Mouse (Mus musculus): Measurements from ENCODE around the gene Spag5.
"Not testable (repeated sequence)": the region's sequence is repeated elsewhere in the genome, so short reads cannot be mapped to it uniquely, and the experiment has no call there.

Spag5 gene

GRCm38 (mm10) chr11:78301357-78302084 is at the start of gene Spag5:
Spag5 (plus strand) TSS chr11:78301529.
- DNase-seq (ENCODE audit: low spot score) = peak; percentile 89

DNA sequence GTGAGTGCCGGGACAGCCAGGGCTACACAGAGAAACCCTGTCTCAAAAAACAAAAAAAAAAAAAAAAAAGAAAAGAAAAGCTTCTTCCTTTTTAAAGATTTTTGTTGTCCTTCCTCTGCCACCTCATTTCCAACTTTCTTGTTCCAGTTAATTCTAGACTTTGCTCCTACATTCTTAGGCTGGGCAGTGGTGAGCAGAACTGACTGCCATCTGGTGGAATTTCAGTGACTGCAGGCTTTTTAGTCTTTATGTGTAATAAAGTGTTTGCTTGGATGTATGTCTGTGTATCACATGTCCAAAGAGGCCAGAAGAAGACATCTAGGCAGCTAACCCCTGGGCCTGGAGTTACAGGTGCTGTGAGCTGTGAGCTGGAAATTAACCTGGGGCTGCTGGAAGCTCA is 44.7 kb upstream of the Spag5 start:
- no peak for DNase-seq (ENCODE audit: low spot score)

DNA sequence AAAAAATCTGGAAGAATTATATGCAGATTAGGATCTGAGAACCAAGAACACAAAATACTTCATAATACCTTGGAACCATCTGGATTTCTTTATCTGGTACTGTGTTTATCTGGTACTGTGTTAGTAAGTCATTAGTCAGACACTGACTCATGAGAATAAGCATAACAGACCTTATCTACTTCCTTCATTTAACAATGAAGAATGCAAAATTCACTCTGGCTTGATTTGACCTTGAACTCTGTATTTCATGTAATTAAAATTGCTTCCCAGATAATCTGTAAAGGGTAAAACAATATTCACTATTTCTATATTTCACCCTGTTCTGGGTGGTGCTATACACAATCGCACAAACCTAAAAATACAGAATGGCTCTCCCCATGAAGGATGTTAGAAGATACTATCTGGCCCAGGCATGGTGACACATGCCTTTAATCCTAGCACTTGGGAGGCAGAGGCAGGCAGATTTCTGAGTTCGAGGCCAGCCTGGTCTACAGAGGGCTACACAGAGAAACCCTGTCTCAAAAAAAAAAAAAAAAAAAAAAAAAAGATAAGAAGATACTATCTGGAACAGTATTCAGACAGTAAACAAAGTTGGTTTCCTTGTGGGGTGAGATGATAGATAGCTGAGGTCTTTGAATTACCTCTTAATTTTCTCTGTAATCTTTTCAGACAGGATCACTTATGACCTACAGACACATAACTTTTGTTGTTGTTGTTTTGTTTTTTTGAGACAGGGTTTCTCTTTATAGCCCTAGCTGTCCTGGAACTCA is 40.7 kb upstream of the Spag5 start:
- DNase-seq (ENCODE audit: low spot score) = no peak

GRCm38 (mm10) chr11:78261380-78262352 is 39.7 kb upstream of the Spag5 start, which contains the start of gene 2610507B11Rik:
2610507B11Rik (plus strand) TSS chr11:78261752.
- DNase-seq (ENCODE audit: low spot score) = peak; percentile 94

DNA sequence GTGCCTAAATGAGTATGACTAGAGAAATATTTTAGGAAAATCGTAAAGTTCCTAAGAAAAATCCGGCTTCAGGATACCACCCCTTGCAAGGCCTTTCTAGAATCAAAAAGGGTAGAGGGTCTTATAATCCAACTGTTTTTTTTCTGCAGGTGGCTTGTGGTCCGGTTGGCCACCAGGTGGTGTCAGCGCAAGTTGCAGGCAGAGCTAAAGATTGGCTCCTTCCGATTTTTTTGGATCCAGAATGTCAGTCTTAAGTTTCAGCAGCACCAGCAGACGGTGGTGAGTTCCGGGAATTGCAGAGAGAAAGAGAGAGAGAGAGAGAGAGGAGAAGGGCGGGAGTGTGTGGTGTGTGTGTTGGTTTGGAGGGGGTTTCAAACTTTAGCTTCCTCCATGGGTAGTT is 38.8 kb upstream of the Spag5 start:
- peak; percentile 53 for DNase-seq (ENCODE audit: low spot score)

DNA sequence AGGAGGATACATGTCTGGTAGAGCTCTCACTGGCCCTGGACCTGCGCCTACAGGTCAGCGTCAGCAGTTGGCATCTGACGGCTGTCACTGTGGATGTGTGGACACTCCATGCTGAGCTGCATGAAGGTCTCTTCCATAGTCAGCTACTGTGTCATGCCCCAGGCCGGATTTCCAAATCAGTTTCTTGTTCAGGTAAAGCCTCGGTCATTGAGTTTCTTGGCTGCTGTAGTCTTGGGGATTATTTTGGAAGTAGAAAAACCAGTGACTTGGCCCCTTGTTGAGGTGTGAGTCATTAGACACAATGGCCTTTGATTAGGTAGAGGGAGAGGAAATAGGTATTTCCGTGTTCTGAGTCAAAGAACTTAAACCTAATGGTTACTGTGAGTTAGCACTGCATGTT is 35.8 kb upstream of the Spag5 start:
- no peak for DNase-seq (ENCODE audit: low spot score)

- DNase-seq (ENCODE audit: low spot score) = no peak
Observed at GRCm38 (mm10) chr11:78271986-78272385, 29.3 kb upstream of the Spag5 start.

DNA sequence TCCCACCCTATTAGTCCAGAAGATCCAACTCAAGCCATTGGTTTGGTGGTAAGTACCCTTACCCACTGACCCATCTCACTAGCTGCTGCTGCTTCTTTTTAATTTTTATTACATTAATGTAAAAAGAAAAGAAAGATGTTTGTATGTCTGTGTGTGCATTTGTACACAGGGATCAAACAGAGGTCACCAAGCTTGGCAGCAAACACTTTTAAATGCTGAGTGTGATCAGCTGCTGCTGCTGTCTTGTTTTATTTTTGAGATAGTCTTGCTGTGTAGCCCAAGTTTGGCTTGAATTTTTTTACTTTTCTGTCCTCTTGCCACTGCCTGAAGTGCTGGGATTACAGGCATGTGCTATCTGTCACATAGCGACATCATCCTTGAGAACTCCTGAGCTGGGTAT is 25.7 kb upstream of the Spag5 start:
- DNase-seq (ENCODE audit: low spot score) = no peak

GRCm38 (mm10) chr11:78276169-78276568 is 25.2 kb upstream of the Spag5 start:
- not testable (repeated sequence) for DNase-seq (ENCODE audit: low spot score)

DNA sequence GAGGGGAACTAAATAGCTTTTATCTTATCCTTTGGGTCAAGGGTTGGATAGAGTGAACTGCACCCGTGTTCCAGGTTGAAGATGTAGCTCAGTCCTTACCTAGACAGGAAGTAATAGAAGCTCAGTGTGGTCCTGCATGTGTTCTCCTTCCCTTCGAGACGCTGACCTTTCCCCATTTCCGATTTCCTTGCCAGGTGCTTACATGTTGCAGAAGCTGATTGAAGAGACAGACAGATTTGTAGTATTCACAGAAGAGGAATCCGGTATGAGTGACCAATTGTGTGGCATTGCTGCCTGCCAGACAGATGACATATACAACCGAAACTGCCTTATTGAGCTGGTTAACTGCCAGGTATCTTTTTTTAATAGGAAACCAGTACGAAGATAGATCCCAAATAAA is 22.5 kb upstream of the Spag5 start:
- DNase-seq (ENCODE audit: low spot score) = no peak

GRCm38 (mm10) chr11:78279586-78279985 is 21.7 kb upstream of the Spag5 start:
- DNase-seq (ENCODE audit: low spot score) = no peak

DNA sequence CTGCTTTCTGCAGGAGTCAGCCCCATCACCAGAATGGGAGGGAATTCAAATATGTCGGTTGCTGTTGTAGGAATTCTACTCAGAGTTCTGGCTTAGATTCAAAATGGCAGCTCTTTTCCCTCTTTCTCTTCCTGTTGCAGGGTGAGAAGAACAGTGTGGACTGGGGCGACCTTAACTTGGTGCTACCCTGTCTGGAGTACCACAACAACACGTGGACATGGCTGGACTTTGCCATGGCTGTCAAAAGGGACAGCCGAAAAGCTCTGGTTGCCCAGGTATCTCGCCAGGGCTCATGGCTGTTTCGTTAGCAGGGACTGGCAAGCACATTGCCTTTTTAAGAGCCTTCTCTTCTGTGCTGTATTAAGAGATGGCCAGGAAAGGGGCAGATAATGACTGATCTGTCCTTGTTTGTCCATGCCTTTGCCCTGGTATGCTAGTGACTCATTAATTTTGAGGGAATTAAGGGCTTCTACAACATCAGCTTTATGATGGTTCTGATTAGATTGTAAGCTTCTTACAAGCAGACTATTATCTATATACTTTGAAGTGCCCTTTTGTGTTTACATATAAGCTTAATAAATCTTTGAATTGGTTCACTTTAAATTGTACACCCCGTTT is 12.1 kb upstream of the Spag5 start:
- no peak for DNase-seq (ENCODE audit: low spot score)

- no peak for DNase-seq (ENCODE audit: low spot score)
Observed at GRCm38 (mm10) chr11:78290654-78291053, 10.7 kb upstream of the Spag5 start, which contains the start of gene BC030499. BC030499 (plus strand) TSS chr11:78290841.

- DNase-seq (ENCODE audit: low spot score) = no peak
Observed at GRCm38 (mm10) chr11:78294585-78294984, 6.7 kb upstream of the Spag5 start.

DNA sequence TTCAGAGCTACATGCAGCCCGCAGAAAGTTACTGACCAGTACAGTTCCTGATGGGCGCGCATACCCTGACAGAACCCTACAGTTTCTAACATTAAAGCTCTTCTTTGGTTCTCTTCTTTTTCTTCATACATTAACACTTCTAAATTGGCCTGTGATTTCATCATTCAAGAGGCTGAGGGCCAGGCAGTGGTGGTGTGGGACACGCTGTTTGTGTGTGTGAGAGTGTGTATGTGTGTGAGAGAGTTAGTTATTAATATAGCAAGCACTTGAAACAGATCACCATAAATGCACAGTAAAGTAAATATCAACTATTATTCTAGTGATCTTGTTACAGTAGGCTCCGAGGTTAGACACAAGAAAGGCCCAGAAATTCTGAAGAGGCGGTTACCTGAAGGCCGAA is 412 bp upstream of the Spag5 start:
- DNase-seq (ENCODE audit: low spot score) = no peak

DNA sequence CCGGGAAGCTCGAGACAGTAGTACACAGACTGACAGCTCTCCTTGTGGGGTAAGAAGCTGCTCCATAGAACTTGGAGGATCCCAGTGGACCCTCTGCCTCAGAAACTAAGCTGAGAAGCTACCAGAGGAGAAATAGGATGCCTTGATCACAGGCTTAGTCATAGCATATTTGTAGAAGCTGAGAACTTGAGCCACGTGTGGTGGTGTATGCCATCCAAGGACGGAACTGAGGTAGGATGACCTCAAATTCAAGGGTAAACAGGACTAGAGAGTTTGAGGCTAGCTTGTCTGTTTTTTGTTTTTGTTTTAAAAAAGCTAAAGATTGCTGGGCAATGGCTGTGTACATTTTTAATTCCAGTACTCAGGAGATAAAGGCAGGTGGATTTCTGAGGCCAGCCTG is 3.9 kb downstream of the Spag5 start:
- no peak for DNase-seq (ENCODE audit: low spot score)

GRCm38 (mm10) chr11:78310861-78311511 is 9.7 kb downstream of the Spag5 start:
- DNase-seq (ENCODE audit: low spot score) = no peak

DNA sequence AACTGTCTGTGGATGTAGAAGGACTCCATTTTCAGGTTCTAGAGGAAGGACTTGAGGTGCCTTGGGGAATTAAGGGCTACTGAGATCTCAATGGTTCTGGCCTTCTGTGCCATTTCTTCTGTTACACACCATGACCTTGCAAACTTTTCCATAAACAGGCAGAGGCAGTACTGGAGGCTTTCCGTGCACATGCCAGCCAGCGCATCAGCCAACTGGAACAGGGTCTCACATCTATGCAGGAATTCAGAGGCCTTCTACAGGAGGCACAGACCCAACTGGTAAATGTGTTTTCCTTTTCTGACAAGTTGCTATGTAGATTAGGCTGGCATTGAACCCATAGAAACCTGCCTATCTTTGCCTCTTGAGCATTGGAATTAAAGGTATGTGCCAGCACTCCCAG is 12.3 kb downstream of the Spag5 start:
- no peak for DNase-seq (ENCODE audit: low spot score)

- DNase-seq (ENCODE audit: low spot score) = no peak
Observed at GRCm38 (mm10) chr11:78318411-78318810, 17.1 kb downstream of the Spag5 start.

GRCm38 (mm10) chr11:78322076-78322831 is 20.9 kb downstream of the Spag5 start:
- DNase-seq (ENCODE audit: low spot score) = no peak

All from urinary bladder, postnatal 14 days (tissue).